In the genomic region with DNA sequence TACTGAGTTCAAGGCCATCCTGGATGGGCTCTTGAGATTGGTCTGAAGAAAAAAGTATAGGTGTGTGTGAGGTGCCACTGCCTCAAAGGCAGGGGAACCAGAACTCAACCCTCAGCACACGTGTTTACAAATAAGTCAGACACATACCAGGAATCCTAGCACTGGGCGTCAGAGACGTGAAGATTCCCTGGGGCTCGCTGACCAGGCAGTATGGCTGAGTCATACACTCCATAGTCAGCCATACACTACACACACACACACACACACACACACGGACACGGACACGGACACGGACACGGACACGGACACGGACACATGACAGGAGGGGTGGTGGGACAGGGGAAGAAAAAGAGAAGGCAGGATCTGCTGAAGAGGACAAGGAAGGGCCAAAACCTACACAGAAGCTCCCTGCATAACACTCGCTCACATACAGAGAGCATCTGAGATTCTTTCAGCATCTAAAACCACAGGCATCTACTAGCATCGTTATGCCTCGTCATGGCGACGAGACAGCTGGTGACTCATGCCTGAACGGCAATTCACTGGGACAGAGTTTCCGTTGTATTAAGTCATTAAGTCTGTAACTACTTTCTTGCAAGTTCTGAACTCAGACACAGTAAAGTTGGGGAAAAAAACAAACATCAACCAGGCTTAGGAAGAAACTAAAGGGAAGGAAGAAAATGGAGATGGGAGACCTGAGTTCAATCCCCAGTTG, we compare ENCODE assay signal across 10 mouse cellular contexts. TPM values are rescaled to one million over a fixed set of nuclear protein-coding genes. Genes with fewer than 3 reads are reported as not detected.
A peak's percentile ranks its signal among the peaks of the same experiment; 100 is the strongest.
DNase-seq lines count a peak whose midpoint lies in the region; ATAC-seq lines count a peak whose summit lies in the region.
"Had no signal": no experiment of that assay in that cellular context is flagged by ENCODE, and none has a peak within 500 bp of the region (broad histone marks: within the 10 kb centered on the region; RNA-seq: fewer than 3 reads in every experiment).

No protein-coding gene starts in this region.

- no peak overlapping the region for H3K4me3 ChIP-seq in midbrain, embryonic 14.5 days (replicated peaks; ENCODE audit: low read depth, low read length)
- H3K4me3 ChIP-seq: midbrain, embryonic 12.5 days had no signal

- H3K27me3 ChIP-seq in midbrain, embryonic 14.5 days (ENCODE audit: control insufficient read depth, insufficient read depth, low read length), result no peaks in the 10 kb centered on the region
- H3K27me3 ChIP-seq: midbrain, embryonic 12.5 days had no signal

- no peak overlapping the region for H3K9ac ChIP-seq in midbrain, embryonic 14.5 days (replicated peaks; ENCODE audit: low read length)
- H3K9ac ChIP-seq: midbrain, embryonic 12.5 days had no signal

- peak; percentile 69 to 84 for DNase-seq in adrenal gland, adult (ENCODE audit: inconsistent age in 2 of 2, low spot score in 1 of 2)
- no peak for DNase-seq in adrenal gland, postnatal 4 days (ENCODE audit: low spot score in 2 of 2)
- peak; percentile 83 for DNase-seq in 3134 (ENCODE audit: extremely low read depth, insufficient read length, low spot score)
- DNase-seq in adrenal gland, postnatal 14 days, result peak; percentile 62
- DNase-seq in lung, postnatal 36 days, result peak; percentile 65
- no peak for DNase-seq in midbrain, embryonic 14.5 days
- DNase-seq in embryo, embryonic 11 days, result no peak
- DNase-seq in urinary bladder, adult 2 months (ENCODE audit: low spot score), result no peak

- H3K9me3 ChIP-seq in midbrain, embryonic 14.5 days (ENCODE audit: control insufficient read depth, low read length), result no peaks in the 10 kb centered on the region
- H3K9me3 ChIP-seq: midbrain, embryonic 12.5 days had no signal

- WGBS in midbrain, embryonic 14.5 days, result 78% methylated on average over 18 of the region's 18 CpGs

- no peak overlapping the region for H3K27ac ChIP-seq in midbrain, embryonic 14.5 days (replicated peaks; ENCODE audit: low read depth, low read length)
- H3K27ac ChIP-seq: midbrain, embryonic 12.5 days had no signal

- ATAC-seq in midbrain, embryonic 14.5 days (ENCODE audit: low FRiP score, low TSS enrichment), result no peak
- ATAC-seq: hindbrain, embryonic 16.5 days had no signal

- H3K36me3 ChIP-seq in midbrain, embryonic 14.5 days (ENCODE audit: control insufficient read depth, insufficient read depth, low read length), result no peaks in the 10 kb centered on the region
- H3K36me3 ChIP-seq: midbrain, embryonic 12.5 days had no signal

- no peak overlapping the region for H3K4me2 ChIP-seq in midbrain, embryonic 14.5 days (ENCODE audit: low read length)
- H3K4me2 ChIP-seq: midbrain, embryonic 12.5 days had no signal

- H3K4me1 ChIP-seq in midbrain, embryonic 14.5 days (ENCODE audit: control insufficient read depth, insufficient read depth, low read length), result no peaks in the 10 kb centered on the region
- H3K4me1 ChIP-seq: midbrain, embryonic 12.5 days had no signal

RNA-seq across cellular contexts. Expression of a gene that starts 2.5 kb away (rescaled TPM):
- 100 to 1,000 TPM in 1 of 2 experiments, 10 to 100 TPM in 1; 92.0 to 107 TPM for total RNA-seq in adrenal gland, postnatal 4 days (2021)
- total RNA-seq in adrenal gland, postnatal 14 days (2021), result 70.0 and 95.3 TPM in 2 replicates
- 14.0 and 22.3 TPM in 2 replicates for polyA plus RNA-seq in midbrain, embryonic 14.5 days (2014; fragmentation: Nextera tagmentation; extraction: Ambion mirVana)
- 51.7 and 64.7 TPM in 2 replicates for polyA plus RNA-seq in urinary bladder, adult 2 months (2012; rRNA removed)

RNA-seq across cellular contexts. Expression of a gene that starts 32.4 kb away (rescaled TPM):
- 10 to 100 TPM; 13.4 to 14.2 TPM for total RNA-seq in adrenal gland, postnatal 4 days (2021)
- total RNA-seq in adrenal gland, postnatal 14 days (2021), result 4.9 and 8.3 TPM in 2 replicates
- polyA plus RNA-seq in midbrain, embryonic 14.5 days (2014; fragmentation: Nextera tagmentation; extraction: Ambion mirVana), result 5.8 and 7.1 TPM in 2 replicates
- polyA plus RNA-seq in urinary bladder, adult 2 months (2012; rRNA removed), result 6.7 and 7.5 TPM in 2 replicates

Comparison
In these comparisons a context has a peak if more than half of its experiments do, and no peak if none do; other contexts are left out.
1. DNase-seq: peak in adrenal gland, adult (2 of 2), 3134 (single experiment), adrenal gland, postnatal 14 days (single experiment) and lung, postnatal 36 days (single experiment); none in adrenal gland, postnatal 4 days (0 of 2), midbrain, embryonic 14.5 days (single experiment), embryo, embryonic 11 days (single experiment) and urinary bladder, adult 2 months (single experiment).